Mouse (Mus musculus) right cerebral cortex, adult 18-20 months (tissue): ENCODE measurements around the gene Edf1.

Experiments
- DNase-seq: peaks from one replicate; pipeline ENCODE4 v3.0.0; 2022; ENCODE audit warnings: mixed read lengths

The Edf1 gene

DNA sequence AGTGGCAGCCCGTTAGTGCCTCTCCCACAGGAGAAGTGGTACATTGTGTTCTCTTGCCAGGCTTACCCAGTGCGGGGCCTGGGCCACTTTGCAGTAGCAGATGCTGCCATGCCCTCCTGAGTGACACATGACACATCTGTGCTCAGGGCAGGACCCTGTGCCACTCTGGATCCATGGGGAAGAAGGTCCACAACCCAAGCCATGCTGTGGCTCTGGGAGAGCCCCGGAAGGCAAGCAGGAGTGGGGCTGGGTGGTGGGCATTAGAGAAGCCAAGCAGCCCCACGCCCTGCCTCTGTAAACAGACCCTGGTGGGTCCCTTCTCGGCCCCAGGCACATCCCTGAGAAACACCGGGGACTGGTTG is 25.5 kb downstream of the Edf1 start:
- peak; percentile 39 for DNase-seq

DNA sequence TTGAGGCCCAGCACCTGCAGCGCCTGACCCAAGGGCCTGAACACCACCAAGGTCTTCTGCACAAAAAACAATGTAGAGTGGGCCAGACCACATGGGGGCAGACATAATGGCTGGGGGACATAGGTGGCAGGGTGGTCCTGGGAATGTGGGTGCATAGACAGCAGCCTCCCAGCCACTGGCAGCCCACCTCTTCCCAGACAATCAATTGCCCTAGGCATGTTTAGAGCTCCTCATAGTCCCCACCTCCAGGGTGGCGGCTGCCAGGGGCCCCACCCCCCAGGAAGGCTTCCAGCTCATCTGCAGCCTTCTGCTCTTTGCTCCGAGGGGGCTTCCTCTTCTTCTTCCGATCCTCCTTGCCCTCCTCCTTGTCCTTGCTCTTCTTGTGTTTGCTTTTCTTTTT is 25.9 kb downstream of the Edf1 start:
- DNase-seq, result no peak

DNA sequence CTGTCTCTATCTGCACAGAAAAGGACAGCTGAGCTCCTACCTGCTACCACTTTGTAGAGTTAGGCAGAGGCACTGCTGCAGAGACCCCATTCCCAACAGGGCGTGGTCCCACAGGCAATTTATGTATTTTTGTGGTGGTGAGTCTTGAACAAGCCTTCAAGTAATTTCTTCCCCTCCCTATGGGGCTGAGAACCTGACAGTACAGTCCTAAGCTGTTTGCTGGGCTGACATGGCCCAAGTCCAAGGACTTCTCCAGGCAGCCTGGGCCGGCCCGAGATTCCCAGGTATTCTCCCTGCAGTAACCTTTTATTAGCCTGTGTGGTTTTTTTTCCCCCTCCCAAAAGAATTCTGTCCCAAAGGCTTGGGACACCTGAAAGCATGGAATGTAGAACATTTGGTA is 26.5 kb downstream of the Edf1 start:
- DNase-seq, result no peak

DNA sequence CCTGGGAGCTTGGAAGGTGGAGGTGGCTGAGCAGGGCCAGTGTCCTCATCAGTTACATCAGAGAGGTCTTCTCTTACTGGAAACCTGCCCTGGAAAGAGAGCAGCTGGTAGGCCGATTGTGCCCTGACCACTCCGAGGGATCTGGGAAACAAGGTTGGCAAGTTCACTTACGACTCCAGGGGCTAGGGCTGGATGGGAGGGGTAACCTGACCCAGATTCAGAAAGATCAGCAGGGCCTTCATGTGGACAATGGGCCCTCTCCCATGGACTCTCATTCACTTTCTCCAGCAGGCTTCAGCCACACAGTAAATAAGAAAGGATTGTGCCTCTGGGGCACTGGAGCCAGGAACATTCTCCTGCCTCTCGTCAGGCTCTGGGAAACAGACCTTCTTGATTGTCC is 27.2 kb downstream of the Edf1 start:
- DNase-seq, result no peak

DNA sequence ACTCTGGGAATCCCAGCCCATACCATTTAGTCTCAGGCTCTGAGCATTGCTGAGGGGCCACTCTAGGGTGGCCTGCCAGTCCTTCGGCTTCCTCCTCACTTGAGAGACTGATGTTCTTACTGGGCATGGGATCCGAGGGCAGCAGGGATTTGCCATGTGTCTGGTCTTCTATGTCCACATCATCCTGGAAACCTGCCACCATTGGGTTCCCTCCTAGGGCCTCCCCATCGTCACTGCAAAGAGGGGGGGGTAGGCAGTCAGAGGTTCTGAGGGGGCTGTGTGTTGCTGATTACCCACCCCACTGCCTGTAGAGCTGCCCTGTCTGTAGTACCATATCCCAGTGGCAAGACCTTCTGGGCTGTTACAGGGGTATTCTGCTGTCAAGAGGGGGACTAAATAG is 28.0 kb downstream of the Edf1 start:
- no peak for DNase-seq

DNA sequence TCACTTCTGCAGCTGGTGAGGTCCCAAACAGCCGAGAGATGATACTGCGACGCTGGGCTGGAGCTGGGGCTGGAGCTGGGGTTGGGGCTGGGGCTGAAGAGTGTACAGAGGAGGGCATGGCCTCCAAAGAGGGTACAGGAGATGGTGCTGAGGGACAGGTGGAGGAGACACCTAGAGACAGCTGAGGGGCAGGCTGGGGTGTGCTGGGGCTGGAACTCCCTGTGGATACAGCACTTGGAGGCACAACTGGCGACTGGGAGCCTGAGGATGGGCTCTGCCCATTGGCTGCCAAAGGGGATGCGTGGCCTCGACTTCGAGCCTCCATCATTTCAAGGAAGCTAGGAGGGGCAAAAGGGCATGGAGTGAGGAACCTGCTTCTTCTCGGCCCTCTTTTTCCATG is 29.6 kb downstream of the Edf1 start:
- no peak for DNase-seq

DNA sequence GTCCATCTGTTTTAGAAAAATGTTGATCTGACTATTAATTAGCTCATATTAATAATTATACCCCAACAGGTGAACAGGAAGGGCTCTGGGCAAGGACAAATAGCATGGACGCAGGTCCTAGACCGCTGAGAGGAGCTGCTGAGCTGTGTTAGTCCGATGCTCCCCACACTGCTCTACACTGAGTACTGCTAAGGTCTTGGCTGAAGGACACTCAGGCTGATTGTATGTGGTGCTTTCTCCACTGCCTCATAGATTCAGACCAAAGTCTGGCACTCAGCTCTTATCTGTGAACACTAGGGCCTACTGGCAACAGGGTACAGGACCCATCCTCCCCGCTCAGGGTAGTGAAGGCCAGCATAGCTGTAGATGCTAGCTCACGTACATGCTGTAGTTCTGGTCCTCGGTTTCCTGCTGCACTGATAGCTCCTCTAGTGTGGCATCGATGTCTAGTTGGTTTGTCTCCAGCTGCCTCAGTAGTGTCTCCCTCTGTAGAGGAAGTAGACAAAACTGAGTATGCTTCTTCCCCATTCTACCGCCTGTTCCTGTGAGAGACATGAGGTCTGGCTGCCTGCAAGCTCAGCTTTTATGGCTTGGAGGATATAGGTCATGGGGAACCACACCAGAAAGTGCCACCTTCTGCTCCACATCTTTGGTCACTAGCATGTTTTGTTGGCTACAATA is 30.7 kb downstream of the Edf1 start:
- no peak for DNase-seq

DNA sequence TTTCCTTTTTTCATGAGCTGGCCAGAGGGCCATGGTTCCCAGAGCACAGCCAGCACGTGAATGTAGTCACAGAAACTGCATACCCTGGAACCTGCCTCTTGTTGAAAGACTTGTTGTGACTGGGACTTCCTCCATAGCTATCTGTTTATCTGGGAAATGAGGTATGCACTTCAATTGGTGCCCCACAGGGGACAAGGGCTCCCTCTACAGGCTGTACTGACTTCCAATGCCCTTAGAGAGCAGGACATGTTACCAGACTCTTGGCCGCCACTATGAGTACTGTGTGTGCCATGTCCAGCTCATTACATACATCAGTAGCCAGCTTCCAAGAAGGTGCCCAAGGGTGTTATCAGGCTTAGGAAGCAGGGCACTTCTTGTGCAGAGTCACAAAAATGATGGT is 34.2 kb downstream of the Edf1 start:
- peak; percentile 46 for DNase-seq

DNA sequence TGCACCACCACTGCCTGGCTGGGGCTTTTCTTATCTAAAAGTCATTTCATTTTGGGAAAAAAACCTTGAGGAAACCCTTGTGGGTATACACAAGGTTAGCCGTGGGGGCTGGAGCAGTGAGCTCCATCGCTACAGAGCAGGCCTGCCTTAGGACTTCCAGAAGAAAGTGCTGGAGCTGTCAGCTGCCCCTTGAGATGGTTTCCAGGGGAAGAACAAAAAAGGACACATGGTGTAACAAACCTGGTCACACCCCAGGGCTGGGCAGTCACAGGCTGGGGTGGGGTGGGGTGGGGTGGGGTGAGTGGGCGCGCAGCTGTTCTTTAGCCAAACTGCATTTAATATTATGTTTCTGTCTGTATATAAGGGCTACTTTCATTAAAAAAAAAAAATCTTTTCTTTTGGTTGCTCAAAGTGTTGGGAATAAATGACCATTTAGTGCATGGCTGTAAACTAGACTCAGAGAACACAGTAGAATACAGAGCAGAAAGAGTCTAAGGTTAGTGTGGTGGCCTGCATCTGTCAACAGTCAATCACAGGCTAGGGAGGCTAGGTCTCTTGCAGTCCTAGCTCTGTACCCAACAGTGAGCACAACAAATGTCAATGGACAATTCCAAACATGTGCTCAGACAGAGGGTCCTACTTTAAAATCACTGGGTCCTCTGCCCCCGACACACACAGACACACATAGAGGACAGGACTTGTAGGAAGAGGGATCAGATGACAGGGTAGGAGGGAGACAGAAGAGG is 39.3 kb downstream of the Edf1 start:
- DNase-seq, result no peak

DNA sequence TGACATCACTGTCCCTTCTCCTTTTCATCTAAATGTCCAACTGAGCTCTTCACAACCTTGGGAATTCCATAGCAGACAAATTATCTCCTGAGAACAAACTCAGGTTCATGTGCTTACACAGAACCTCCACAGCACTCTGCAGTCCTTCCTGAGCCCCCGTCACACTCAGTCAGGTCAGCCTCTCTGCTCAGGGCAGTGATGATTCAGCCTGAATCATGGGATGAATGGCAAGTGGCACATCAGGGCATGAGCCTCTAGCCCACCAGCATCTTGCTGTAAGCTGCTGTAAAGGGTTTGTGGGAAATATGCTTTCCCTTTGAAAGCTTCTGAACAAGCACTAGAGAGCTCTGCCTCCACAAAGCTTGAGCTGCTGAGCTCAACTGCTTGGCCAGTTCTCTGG is 41.1 kb downstream of the Edf1 start:
- DNase-seq, result no peak

DNA sequence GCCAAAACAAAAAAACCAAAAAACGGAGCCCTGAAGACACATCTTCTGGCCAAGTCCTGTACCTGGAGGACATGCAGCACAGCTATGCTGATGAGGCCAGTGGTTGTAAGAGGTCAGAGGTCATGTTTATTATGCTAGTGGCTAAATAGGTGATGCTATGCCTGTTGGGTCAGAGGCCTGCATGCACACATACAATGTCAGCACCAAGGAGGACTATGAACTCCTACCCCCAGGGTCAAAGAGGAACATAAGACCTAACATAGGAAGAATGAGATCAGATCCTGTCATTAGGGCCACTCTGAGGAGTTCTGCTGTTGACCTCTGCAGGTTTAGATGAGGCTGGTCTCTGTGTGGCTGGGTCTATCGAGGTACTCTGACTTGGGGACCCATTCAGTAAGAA is 42.4 kb downstream of the Edf1 start:
- no peak for DNase-seq

DNA sequence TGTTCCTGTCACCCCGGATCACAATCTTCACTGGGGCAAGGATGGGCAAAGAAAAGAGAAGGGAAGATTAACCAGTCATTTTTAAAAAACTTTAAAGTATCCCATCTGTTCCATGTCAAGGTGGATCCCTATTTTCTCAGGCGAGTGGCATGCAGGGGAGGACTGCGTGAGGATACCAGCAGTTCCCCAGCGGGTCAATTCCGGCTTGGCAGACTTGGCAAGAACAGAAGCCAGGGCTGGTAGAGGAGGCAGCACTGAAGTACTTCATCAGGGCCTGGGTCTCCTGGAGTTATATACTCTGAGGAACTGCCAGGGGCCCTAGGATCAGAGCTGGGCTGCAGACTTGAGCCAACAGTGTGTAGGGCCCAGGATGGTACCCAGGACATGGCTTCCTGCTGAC is 44.9 kb downstream of the Edf1 start:
- no peak for DNase-seq

DNA sequence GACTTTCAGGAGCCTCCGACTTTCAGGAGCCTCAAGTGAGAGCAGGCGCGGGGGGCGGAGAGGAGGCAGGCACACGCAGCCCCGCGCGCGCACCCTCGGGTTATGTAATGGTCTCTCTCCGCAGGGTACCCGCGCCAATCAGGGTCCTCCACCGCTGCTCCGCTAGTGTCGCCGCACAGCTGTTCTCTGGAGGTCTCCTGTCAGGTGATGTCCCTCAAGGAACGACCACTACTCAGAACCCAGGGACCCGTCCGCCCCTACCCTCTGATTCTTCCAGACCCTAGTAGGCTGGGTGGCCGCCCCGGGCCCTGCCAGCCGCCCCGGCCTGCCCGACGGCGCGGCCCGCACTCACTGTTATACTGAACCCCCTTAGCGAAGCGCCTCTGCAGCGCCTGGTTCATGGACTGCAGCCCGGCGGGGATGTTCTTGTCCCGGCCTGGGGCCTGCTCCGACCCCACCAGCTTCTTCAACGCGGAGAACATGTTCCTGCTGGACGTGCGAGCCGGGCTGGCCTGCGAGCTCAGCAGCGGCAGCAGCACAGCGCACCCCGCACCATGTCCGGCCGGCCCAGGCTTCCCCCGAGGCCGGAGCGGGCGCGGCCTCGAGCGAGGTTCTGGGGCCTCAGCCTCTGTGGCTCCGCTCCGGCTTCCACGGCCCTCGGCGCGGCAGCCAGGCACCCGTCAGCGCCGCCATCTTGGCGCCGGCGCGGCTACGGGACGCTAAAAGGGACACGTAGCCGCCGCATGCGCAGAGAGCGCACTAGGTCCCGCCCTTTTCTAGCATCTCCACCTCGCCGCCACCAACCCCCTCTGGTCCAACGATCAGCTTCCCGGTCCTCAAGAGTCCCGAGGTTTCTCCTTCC is 50.3 kb downstream of the Edf1 start, which contains the start of gene Rabl6:
TSS of gene Rabl6 (minus strand) at position 761 of the 862 bp plus-strand sequence.
- DNase-seq, result peak; percentile 93

DNA sequence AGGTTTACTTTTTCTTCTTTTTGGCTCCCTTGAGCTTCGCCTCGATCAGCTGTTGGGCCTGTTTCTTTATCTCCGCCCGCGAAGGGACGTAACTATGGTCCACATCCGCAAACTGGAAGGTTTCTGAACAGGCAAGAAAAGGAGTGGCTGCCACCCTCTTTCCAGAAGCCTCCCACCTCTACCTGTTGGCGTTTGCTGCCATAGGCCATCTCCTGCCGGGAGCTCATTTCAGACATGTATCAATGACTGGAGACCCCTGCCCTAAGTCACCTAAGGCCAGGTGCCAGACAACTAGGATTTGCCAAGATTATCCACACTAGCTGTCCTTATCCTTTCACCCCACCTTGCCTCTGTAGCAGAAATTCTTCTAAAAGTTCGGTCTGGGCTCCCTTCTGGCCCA is 51.0 kb downstream of the Edf1 start:
- no peak for DNase-seq
